Mouse (Mus musculus): ENCODE results near the gene Rnft1. TPM values are rescaled to one million over a fixed set of nuclear protein-coding genes. Genes with fewer than 3 reads are reported as not detected.
"Not testable (repeated sequence)": the region's sequence is repeated elsewhere in the genome, so short reads cannot be mapped to it uniquely, and the experiment has no call there.

Gene Rnft1
- polyA plus RNA-seq, 2 experiments: 20.2 to 46.6 TPM

DNA sequence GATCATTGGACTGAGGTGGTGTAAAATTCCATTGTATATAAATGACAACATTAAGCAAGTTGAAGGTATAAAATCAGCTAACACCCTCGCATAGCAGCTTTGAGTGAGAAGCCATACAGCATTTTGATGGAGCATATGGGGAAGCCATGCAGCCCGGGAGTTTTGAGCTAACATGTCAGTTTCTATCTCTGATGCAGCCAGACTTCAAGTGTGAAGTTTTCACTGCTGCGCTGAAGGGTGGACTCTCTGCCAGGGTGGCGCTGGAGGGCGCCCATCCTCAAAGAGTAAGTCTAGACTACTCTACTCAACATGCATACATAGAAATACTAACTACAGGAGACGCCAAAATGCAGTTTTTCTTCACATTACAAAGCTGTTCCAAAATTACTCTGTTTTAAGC is 26.9 kb upstream of the Rnft1 start:
- 81% methylated on average over 6 of the region's 6 CpGs for WGBS
- no peak for ATAC-seq (ENCODE audit: low FRiP score, low read depth)
- TF ChIP-seq POLR2A (IDR thresholded peaks at IDR 0.05; ENCODE audit: borderline replicate concordance, extremely low read depth, insufficient read depth, insufficient read length): no peak
- no peaks in the 10 kb centered on the region for H3K36me3 ChIP-seq (ENCODE audit: control insufficient read depth, insufficient read depth, low read length)
- no peaks in the 10 kb centered on the region for H3K4me1 ChIP-seq (ENCODE audit: control insufficient read depth, insufficient read depth, low read length)
- no peak overlapping the region for H3K4me2 ChIP-seq (replicated peaks; ENCODE audit: low read depth, low read length, severe bottlenecking)
- H3K27me3 ChIP-seq (ENCODE audit: control insufficient read depth, insufficient read depth, low read length): no peaks in the 10 kb centered on the region
- H3K27ac ChIP-seq (replicated peaks; ENCODE audit: low read depth, low read length): no peak overlapping the region
- no peak overlapping the region for H3K4me3 ChIP-seq (replicated peaks; ENCODE audit: low read length)
- H3K9ac ChIP-seq (ENCODE audit: low read depth, low read length, severe bottlenecking): no peak overlapping the region
- DNase-seq (ENCODE audit: low spot score): no peak
- H3K9me3 ChIP-seq (ENCODE audit: control insufficient read depth, low read length): no peaks in the 10 kb centered on the region

GRCm38 (mm10) chr11:86458866-86459265 is 25.6 kb upstream of the Rnft1 start:
- Histone ChIP-seq H3K9me3 (ENCODE audit: control insufficient read depth, low read length) (no peaks in the 10 kb centered on the region), H3K27me3 (ENCODE audit: control insufficient read depth, insufficient read depth, low read length) (no peaks in the 10 kb centered on the region), H3K4me1 (ENCODE audit: control insufficient read depth, insufficient read depth, low read length) (no peaks in the 10 kb centered on the region), H3K4me2 (replicated peaks; ENCODE audit: low read depth, low read length, severe bottlenecking) (no peak overlapping the region), H3K36me3 (ENCODE audit: control insufficient read depth, insufficient read depth, low read length) (no peaks in the 10 kb centered on the region), H3K4me3 (replicated peaks; ENCODE audit: low read length) (no peak overlapping the region), H3K27ac (replicated peaks; ENCODE audit: low read depth, low read length) (no peak overlapping the region), H3K9ac (ENCODE audit: low read depth, low read length, severe bottlenecking) (no peak overlapping the region)
- ATAC-seq (ENCODE audit: low FRiP score, low read depth) (no peak), DNase-seq (ENCODE audit: low spot score) (no peak)
- no peak for TF ChIP-seq POLR2A (IDR thresholded peaks at IDR 0.05; ENCODE audit: borderline replicate concordance, extremely low read depth, insufficient read depth, insufficient read length)
- WGBS: 92% methylated on average over 6 of the region's 6 CpGs

- Histone ChIP-seq H3K36me3 (ENCODE audit: control insufficient read depth, insufficient read depth, low read length) (no peaks in the 10 kb centered on the region), H3K4me1 (ENCODE audit: control insufficient read depth, insufficient read depth, low read length) (no peaks in the 10 kb centered on the region), H3K9ac (ENCODE audit: low read depth, low read length, severe bottlenecking) (no peak overlapping the region), H3K27ac (replicated peaks; ENCODE audit: low read depth, low read length) (no peak overlapping the region), H3K4me3 (replicated peaks; ENCODE audit: low read length) (no peak overlapping the region), H3K4me2 (replicated peaks; ENCODE audit: low read depth, low read length, severe bottlenecking) (no peak overlapping the region), H3K27me3 (ENCODE audit: control insufficient read depth, insufficient read depth, low read length) (no peaks in the 10 kb centered on the region), H3K9me3 (ENCODE audit: control insufficient read depth, low read length) (no peaks in the 10 kb centered on the region)
- no peak for ATAC-seq (ENCODE audit: low FRiP score, low read depth)
- DNase-seq (ENCODE audit: low spot score): no peak
- TF ChIP-seq POLR2A (IDR thresholded peaks at IDR 0.05; ENCODE audit: borderline replicate concordance, extremely low read depth, insufficient read depth, insufficient read length): no peak
Measured at GRCm38 (mm10) chr11:86462579-86462978, 21.9 kb upstream of the Rnft1 start.

DNA sequence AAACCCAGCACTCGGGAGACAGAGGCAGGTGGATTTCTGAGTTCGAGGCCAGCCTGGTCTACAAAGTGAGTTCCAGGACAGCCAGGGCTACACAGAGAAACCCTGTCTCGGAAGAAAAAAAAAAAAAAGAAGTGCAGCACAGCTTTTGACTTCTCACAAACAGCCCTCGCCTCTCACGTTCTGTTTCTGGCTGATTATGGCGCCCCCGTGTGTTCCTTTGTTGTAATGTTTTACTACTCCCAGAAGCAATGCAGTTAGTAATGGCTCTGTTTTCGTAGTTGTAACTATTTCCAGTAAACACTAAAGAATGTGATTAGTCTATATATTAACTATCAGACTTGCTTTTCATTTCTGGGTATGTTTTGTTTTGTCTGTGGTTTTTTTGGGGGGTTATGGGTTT is 20.2 kb upstream of the Rnft1 start:
- H3K36me3 ChIP-seq (ENCODE audit: control insufficient read depth, insufficient read depth, low read length); H3K4me3 ChIP-seq (replicated peaks; ENCODE audit: low read length); H3K4me2 ChIP-seq (replicated peaks; ENCODE audit: low read depth, low read length, severe bottlenecking); H3K27me3 ChIP-seq (ENCODE audit: control insufficient read depth, insufficient read depth, low read length); H3K9ac ChIP-seq (ENCODE audit: low read depth, low read length, severe bottlenecking); H3K27ac ChIP-seq (replicated peaks; ENCODE audit: low read depth, low read length); ATAC-seq (ENCODE audit: low FRiP score, low read depth); H3K9me3 ChIP-seq (ENCODE audit: control insufficient read depth, low read length); H3K4me1 ChIP-seq (ENCODE audit: control insufficient read depth, insufficient read depth, low read length): not testable (repeated sequence)
- peak; percentile 87 for DNase-seq (ENCODE audit: low spot score)
- 17% methylated on average over 8 of the region's 8 CpGs for WGBS

- Histone ChIP-seq H3K27ac (replicated peaks; ENCODE audit: low read depth, low read length) (no peak overlapping the region), H3K4me2 (replicated peaks; ENCODE audit: low read depth, low read length, severe bottlenecking) (no peak overlapping the region), H3K9me3 (ENCODE audit: control insufficient read depth, low read length) (no peaks in the 10 kb centered on the region), H3K9ac (ENCODE audit: low read depth, low read length, severe bottlenecking) (no peak overlapping the region), H3K4me1 (ENCODE audit: control insufficient read depth, insufficient read depth, low read length) (peaks cover 4% of the 10 kb centered on the region; the same call in 1 of the 2 replicates), H3K36me3 (ENCODE audit: control insufficient read depth, insufficient read depth, low read length) (no peaks in the 10 kb centered on the region), H3K4me3 (replicated peaks; ENCODE audit: low read length) (no peak overlapping the region), H3K27me3 (ENCODE audit: control insufficient read depth, insufficient read depth, low read length) (no peaks in the 10 kb centered on the region)
- 71% methylated on average over 8 of the region's 8 CpGs for WGBS
- TF ChIP-seq POLR2A (IDR thresholded peaks at IDR 0.05; ENCODE audit: borderline replicate concordance, extremely low read depth, insufficient read depth, insufficient read length): no peak
- ATAC-seq (ENCODE audit: low FRiP score, low read depth) (no peak), DNase-seq (ENCODE audit: low spot score) (no peak)
Measured at GRCm38 (mm10) chr11:86468345-86468744, 16.1 kb upstream of the Rnft1 start.

DNA sequence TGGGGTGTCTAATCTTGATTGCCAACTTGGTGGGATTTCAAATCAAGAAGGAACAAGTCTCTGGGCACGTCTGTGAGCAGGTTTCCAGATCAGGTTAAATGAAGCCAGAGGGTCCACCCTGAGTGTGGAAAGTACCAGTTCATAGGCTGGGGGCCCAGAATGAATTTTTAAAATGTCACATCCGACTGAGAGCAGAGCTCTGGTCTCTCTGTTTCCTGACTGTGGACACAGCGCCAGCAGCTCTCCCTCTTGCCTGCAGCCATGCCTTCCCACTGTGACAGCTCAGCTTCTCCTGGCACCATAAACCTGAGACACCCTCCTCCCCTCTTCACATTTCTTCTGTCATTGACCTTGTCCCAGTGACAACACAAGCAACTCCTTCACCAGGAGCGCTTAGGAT is 15.5 kb upstream of the Rnft1 start:
- ATAC-seq (ENCODE audit: low FRiP score, low read depth): no peak
- TF ChIP-seq POLR2A (IDR thresholded peaks at IDR 0.05; ENCODE audit: borderline replicate concordance, extremely low read depth, insufficient read depth, insufficient read length): no peak
- 40% methylated on average over 4 of the region's 4 CpGs for WGBS

More for the DNA sequence above, 15.5 kb upstream of the Rnft1 start:
- no peaks in the 10 kb centered on the region for H3K36me3 ChIP-seq (ENCODE audit: control insufficient read depth, insufficient read depth, low read length)
- no peak overlapping the region for H3K27ac ChIP-seq (replicated peaks; ENCODE audit: low read depth, low read length)
- no peaks in the 10 kb centered on the region for H3K27me3 ChIP-seq (ENCODE audit: control insufficient read depth, insufficient read depth, low read length)
- H3K9ac ChIP-seq (ENCODE audit: low read depth, low read length, severe bottlenecking): no peak overlapping the region
- no peaks in the 10 kb centered on the region for H3K9me3 ChIP-seq (ENCODE audit: control insufficient read depth, low read length)
- H3K4me2 ChIP-seq (replicated peaks; ENCODE audit: low read depth, low read length, severe bottlenecking): no peak overlapping the region
- DNase-seq (ENCODE audit: low spot score): no peak
- H3K4me1 ChIP-seq (ENCODE audit: control insufficient read depth, insufficient read depth, low read length): peaks cover 4% of the 10 kb centered on the region; the same call in 1 of the 2 replicates
- H3K4me3 ChIP-seq (replicated peaks; ENCODE audit: low read length): no peak overlapping the region
